Mouse (Mus musculus) heart, embryonic 16.5 days (tissue): ENCODE measurements at regions not wholly inside any gene's neighbourhood (a gene's known extent, or its start where the extent isn't known, plus 50 kb on each side); places are given as distances from the start of the nearest gene placed in this dataset.

Experiments
- ATAC-seq: fragments of 200-750 bp; cut with Nextera tagmentation; replicated peaks from 2 replicates; pipeline ENCODE4 v1.8.0; 2017; ENCODE audit warnings: moderate number of reproducible peaks; ENCODE audit not compliant: insufficient read depth, low FRiP score; ENCODE audit errors: extremely low read depth
- H3K27ac ChIP-seq: fragments of 300-500 bp; sonication (generic); 2 replicates; pipeline ENCODE4 v1.5.1; 2014; ENCODE audit warnings: mild to moderate bottlenecking, low read length, control low read depth, moderate library complexity
- H3K27me3 ChIP-seq: fragments of 300-500 bp; sonication (generic); 2 replicates; pipeline ENCODE4 v1.6.1; 2014; ENCODE audit warnings: low read length, mixed read lengths; ENCODE audit not compliant: control insufficient read depth, insufficient read depth
- H3K36me3 ChIP-seq: fragments of 300-500 bp; sonication (generic); 2 replicates; pipeline ENCODE4 v1.6.1; 2014; ENCODE audit not compliant: control insufficient read depth, insufficient read depth
- H3K4me1 ChIP-seq: fragments of 300-500 bp; sonication (generic); 2 replicates; pipeline ENCODE4 v1.6.1; 2014; ENCODE audit warnings: low read length, mixed read lengths; ENCODE audit not compliant: control insufficient read depth, insufficient read depth
- H3K4me2 ChIP-seq: fragments of 300-500 bp; sonication (generic); 2 replicates; pipeline ENCODE4 v1.6.1; 2014; ENCODE audit warnings: low read depth, mild to moderate bottlenecking, control low read depth, low read length
- H3K4me3 ChIP-seq: fragments of 300-500 bp; sonication (generic); 2 replicates; pipeline ENCODE4 v1.5.1; 2014; ENCODE audit warnings: mild to moderate bottlenecking, control low read depth, low read length
- H3K9ac ChIP-seq: fragments of 300-500 bp; sonication (generic); 2 replicates; pipeline ENCODE4 v1.6.1; 2014; ENCODE audit warnings: low read length, control low read depth
- H3K9me3 ChIP-seq: fragments of 300-500 bp; sonication (generic); replicated peaks from 2 replicates; pipeline ENCODE4 v1.6.1; 2016; ENCODE audit warnings: low read length; ENCODE audit not compliant: control insufficient read depth
- WGBS: fragments of 180-500 bp; shearing (Covaris S2); extraction: QIAGEN DNeasy Blood & Tissue Kit; methylation state at CpG from one replicate; pipeline ENCODE4 v1.1.7; 2014; 5-methylcytosine and 5-hydroxymethylcytosine counted together

DNA sequence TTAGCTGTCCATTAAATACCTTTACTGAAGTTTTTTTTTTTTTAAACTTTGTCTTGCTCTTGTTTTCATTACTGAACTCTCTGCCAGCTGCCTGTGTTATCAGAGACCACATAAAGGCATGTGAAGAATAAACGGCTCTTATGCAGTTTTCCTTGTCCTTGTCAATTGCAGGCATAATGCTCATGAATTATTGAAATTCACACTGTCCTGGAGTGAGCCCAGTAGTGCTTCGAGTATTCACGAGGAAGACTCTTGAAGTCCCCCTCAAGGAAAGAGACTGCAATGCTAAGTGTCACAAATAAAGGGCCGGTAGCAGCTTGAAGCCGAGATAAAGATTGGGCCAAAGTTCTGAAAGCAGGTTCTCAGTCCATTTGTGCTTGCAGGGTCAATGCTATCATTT, 144.7 kb upstream of the Igfbp7 start:
- Histone ChIP-seq H3K27ac (no peak overlapping the region), H3K4me2 (peak overlapping the region; percentile 23; the same call in 1 of the 2 replicates), H3K36me3 (no peaks in the 10 kb centered on the region), H3K9ac (no peak overlapping the region), H3K4me1 (peaks cover 6% of the 10 kb centered on the region), H3K4me3 (no peak overlapping the region), H3K27me3 (no peaks in the 10 kb centered on the region), H3K9me3 (no peaks in the 10 kb centered on the region)
- 49% methylated on average over 5 of the region's 5 CpGs for WGBS
- ATAC-seq = no peak

DNA sequence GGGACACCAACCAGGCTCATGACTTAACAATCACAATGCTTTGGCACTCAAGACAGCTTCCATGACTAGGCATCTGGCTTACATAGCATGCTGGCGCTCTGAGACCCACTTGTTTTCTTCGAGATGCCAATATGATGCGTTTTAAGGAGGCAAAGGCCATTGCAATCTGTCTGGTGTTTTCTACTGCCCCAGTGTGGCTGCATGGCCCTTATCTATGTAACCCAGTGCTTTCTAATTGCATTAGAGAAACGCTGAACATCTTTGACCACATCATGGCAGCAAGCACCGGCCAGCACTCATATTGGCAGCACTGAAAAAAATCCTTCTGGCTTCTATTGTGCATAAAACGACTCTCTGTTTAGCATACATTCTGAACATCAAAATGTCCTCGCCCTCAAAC, 144.2 kb upstream of the Igfbp7 start:
- Histone ChIP-seq H3K4me3 (no peak overlapping the region), H3K27ac (no peak overlapping the region), H3K4me2 (no peak overlapping the region), H3K36me3 (no peaks in the 10 kb centered on the region), H3K9me3 (no peaks in the 10 kb centered on the region), H3K9ac (no peak overlapping the region), H3K4me1 (peaks cover 6% of the 10 kb centered on the region), H3K27me3 (no peaks in the 10 kb centered on the region)
- ATAC-seq = no peak
- 74% methylated on average over 7 of the region's 7 CpGs for WGBS

- 64% methylated on average over 13 of the region's 13 CpGs for WGBS
- Histone ChIP-seq H3K4me2 (no peak overlapping the region), H3K27ac (no peak overlapping the region), H3K4me3 (no peak overlapping the region), H3K9ac (no peak overlapping the region), H3K36me3 (no peaks in the 10 kb centered on the region), H3K9me3 (no peaks in the 10 kb centered on the region), H3K27me3 (no peaks in the 10 kb centered on the region), H3K4me1 (no peaks in the 10 kb centered on the region)
- no peak for ATAC-seq
Observed at GRCm38 (mm10) chr5:77546001-77546620, 138.3 kb upstream of the Igfbp7 start.

GRCm38 (mm10) chr5:77532261-77533015, 124.6 kb upstream of the Igfbp7 start:
- H3K9me3 ChIP-seq = no peaks in the 10 kb centered on the region
- no peak overlapping the region; the same call in 1 of the 2 replicates for H3K9ac ChIP-seq
- no peak for ATAC-seq
- no peaks in the 10 kb centered on the region for H3K27me3 ChIP-seq
- H3K4me2 ChIP-seq = no peak overlapping the region
- H3K36me3 ChIP-seq = no peaks in the 10 kb centered on the region
- no peaks in the 10 kb centered on the region for H3K4me1 ChIP-seq
- no peak overlapping the region for H3K27ac ChIP-seq
- no peak overlapping the region for H3K4me3 ChIP-seq
- WGBS = 69% methylated on average over 19 of the region's 19 CpGs

- H3K4me3 ChIP-seq = no peak overlapping the region
- no peak for ATAC-seq
Observed at GRCm38 (mm10) chr5:77530376-77530775, 122.5 kb upstream of the Igfbp7 start.

GRCm38 (mm10) chr5:77517252-77517651, 109.4 kb upstream of the Igfbp7 start:
- H3K4me2 ChIP-seq = no peak overlapping the region
- peaks cover 6% of the 10 kb centered on the region for H3K4me1 ChIP-seq
- no peak overlapping the region for H3K27ac ChIP-seq
- 83% methylated on average over 4 of the region's 4 CpGs for WGBS
- no peaks in the 10 kb centered on the region for H3K9me3 ChIP-seq
- no peak overlapping the region for H3K4me3 ChIP-seq
- H3K36me3 ChIP-seq = no peaks in the 10 kb centered on the region
- H3K27me3 ChIP-seq = no peaks in the 10 kb centered on the region
- no peak overlapping the region for H3K9ac ChIP-seq
- ATAC-seq = no peak

More at GRCm38 (mm10) chr5:77530376-77530775, 122.5 kb upstream of the Igfbp7 start:
- Histone ChIP-seq H3K4me1 (no peaks in the 10 kb centered on the region), H3K9ac (no peak overlapping the region), H3K27ac (no peak overlapping the region), H3K4me2 (no peak overlapping the region), H3K36me3 (no peaks in the 10 kb centered on the region), H3K9me3 (no peaks in the 10 kb centered on the region), H3K27me3 (no peaks in the 10 kb centered on the region)
- 75% methylated on average over 7 of the region's 7 CpGs for WGBS

DNA sequence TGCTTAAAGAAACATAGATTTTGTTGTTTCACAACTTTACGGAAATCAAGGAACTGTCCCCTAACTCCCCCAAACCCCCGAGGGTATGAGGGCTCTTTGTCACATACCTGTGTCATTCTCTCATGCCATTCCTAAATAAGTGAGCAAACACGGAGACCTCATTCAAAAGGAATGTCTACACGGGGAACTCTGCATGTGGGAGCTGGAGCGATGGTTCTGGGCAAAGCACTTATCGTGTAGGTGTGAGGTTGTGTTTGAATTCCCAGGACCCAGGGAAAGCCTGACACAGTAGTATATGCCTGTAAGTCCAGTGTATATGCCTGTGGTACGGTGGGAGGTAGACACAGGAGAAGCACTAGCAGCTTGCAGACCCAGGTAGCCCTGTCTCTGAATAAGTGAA, 107.6 kb upstream of the Igfbp7 start:
- Histone ChIP-seq H3K27me3 (no peaks in the 10 kb centered on the region), H3K4me1 (peaks cover 6% of the 10 kb centered on the region), H3K4me2 (no peak overlapping the region), H3K4me3 (no peak overlapping the region), H3K9me3 (no peaks in the 10 kb centered on the region), H3K36me3 (no peaks in the 10 kb centered on the region), H3K27ac (no peak overlapping the region), H3K9ac (no peak overlapping the region)
- no peak for ATAC-seq
- WGBS = 32% methylated on average over 7 of the region's 7 CpGs

- 42% methylated on average over 5 of the region's 5 CpGs for WGBS
- Histone ChIP-seq H3K4me2 (no peak overlapping the region), H3K27ac (no peak overlapping the region), H3K9me3 (no peaks in the 10 kb centered on the region), H3K4me1 (no peaks in the 10 kb centered on the region), H3K9ac (no peak overlapping the region), H3K36me3 (no peaks in the 10 kb centered on the region), H3K4me3 (no peak overlapping the region), H3K27me3 (no peaks in the 10 kb centered on the region)
- no peak for ATAC-seq
Observed at GRCm38 (mm10) chr5:77502684-77503083, 94.8 kb upstream of the Igfbp7 start.

DNA sequence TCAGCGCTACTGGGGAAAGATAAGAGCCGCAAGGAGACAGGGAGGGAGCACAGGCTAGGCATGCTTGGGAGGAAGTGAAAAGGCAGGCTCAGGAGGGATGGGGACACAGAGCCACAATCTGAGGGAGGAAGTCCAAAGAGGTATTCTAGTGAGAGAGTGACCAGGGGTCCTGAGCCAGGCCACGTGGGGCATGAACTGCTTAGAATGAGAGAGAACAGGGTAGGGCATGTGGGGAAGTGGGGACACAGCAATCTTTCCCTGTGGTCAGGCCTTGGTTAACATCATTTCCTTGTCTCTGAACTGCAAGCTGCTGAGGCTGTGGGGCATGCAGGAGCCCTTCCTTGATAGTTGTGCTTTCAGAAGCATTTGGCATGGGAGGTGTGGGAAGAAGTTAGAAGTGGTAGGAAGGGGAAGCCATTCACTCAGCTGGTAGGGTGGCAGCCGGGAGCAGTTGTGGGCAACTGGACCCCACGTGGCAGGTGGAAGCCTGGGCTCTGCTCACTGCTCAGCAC, 92.2 kb upstream of the Igfbp7 start:
- Histone ChIP-seq H3K4me3 (no peak overlapping the region), H3K4me2 (no peak overlapping the region), H3K27ac (no peak overlapping the region), H3K27me3 (no peaks in the 10 kb centered on the region), H3K4me1 (no peaks in the 10 kb centered on the region), H3K9me3 (no peaks in the 10 kb centered on the region), H3K36me3 (no peaks in the 10 kb centered on the region), H3K9ac (no peak overlapping the region)
- WGBS = 53% methylated on average over 5 of the region's 5 CpGs
- ATAC-seq = no peak
